Mouse (Mus musculus): ENCODE data around the gene Cinp. TPM values are rescaled to one million over a fixed set of nuclear protein-coding genes. Genes with fewer than 3 reads are reported as not detected.
"Not testable (repeated sequence)": the region's sequence is repeated elsewhere in the genome, so short reads cannot be mapped to it uniquely, and the experiment has no call there.

The Cinp gene
- total and polyA plus RNA-seq, 3 experiments: 162 to 210 TPM; not detected in 1

- H3K36me3 ChIP-seq (ENCODE audit: control insufficient read depth in 1 of 2, insufficient read depth in 2 of 2, low read length in 2 of 2): peaks cover 0 to 20% of the 10 kb centered on the region in 2 experiments; a peak in 3 of 4 replicates
- no peak overlapping the region; the same call in 1 of the 2 replicates for H3K27ac ChIP-seq (ENCODE audit: control insufficient read depth, low read depth, low read length)
- H3K27me3 ChIP-seq (ENCODE audit: control insufficient read depth in 1 of 2, insufficient read depth in 2 of 2, low read length in 2 of 2): no peaks in the 10 kb centered on the region
- TF ChIP-seq EP300 (IDR thresholded peaks at IDR 0.05; ENCODE audit: low read depth in 1 of 2, low read length in 2 of 2) (peak; percentile 46 to 62; a peak in 3 of 4 replicates), ZNF384 (IDR thresholded peaks at IDR 0.05; ENCODE audit: low read depth, low read length) (peak; percentile 73), ETS1 (IDR thresholded peaks at IDR 0.05; ENCODE audit: low read depth, low read length) (no peak), RCOR1 (IDR thresholded peaks at IDR 0.05; ENCODE audit: low read depth, low read length) (0 out of 2 replicates have a peak, but pooled peaks have one; percentile 20), GABPA (IDR thresholded peaks at IDR 0.05; ENCODE audit: low read depth, low read length) (no peak), MYC (IDR thresholded peaks at IDR 0.05; ENCODE audit: low read depth, low read length) (no peak), ELF1 (IDR thresholded peaks at IDR 0.05; ENCODE audit: low read depth, low read length) (peak; percentile 46; the same call in 1 of the 2 replicates), SIN3A (IDR thresholded peaks at IDR 0.05; ENCODE audit: low read length) (0 out of 2 replicates have a peak, but pooled peaks have one; percentile 41), MYB (IDR thresholded peaks at IDR 0.05; ENCODE audit: low read depth, low read length) (0 out of 2 replicates have a peak, but pooled peaks have one; percentile 49), GATA1 (IDR thresholded peaks at IDR 0.05; ENCODE audit: low read depth, low read length) (peak; percentile 13; the same call in 1 of the 2 replicates)
- peak; percentile 72 for DNase-seq (ENCODE audit: low read depth, low spot score)
- peaks cover 6 to 39% of the 10 kb centered on the region in 2 experiments for H3K4me1 ChIP-seq (ENCODE audit: control insufficient read depth in 1 of 2, insufficient read depth in 2 of 2, low read length in 2 of 2)
- no peak overlapping the region; a peak in 1 of 4 replicates for H3K4me3 ChIP-seq (ENCODE audit: control insufficient read depth in 1 of 2, insufficient read depth in 1 of 2, low read depth in 2 of 2, low read length in 2 of 2)
- H3K9me3 ChIP-seq (replicated peaks; ENCODE audit: insufficient read depth, low read length): no peaks in the 10 kb centered on the region
- no peak overlapping the region for H3K9ac ChIP-seq (ENCODE audit: control insufficient read depth, low read depth, low read length, poor library complexity, severe bottlenecking)
- H3K79me2 ChIP-seq (ENCODE audit: control insufficient read depth, insufficient read depth, low read length, poor library complexity): no peaks in the 10 kb centered on the region
Measured at GRCm38 (mm10) chr12:110860293-110860692, 28.7 kb downstream of the Cinp start.

- H3K27me3 ChIP-seq (ENCODE audit: control insufficient read depth in 1 of 2, insufficient read depth in 2 of 2, low read length in 2 of 2); H3K27ac ChIP-seq (ENCODE audit: control insufficient read depth, low read depth, low read length); H3K79me2 ChIP-seq (ENCODE audit: control insufficient read depth, insufficient read depth, low read length, poor library complexity); H3K9me3 ChIP-seq (replicated peaks; ENCODE audit: insufficient read depth, low read length): not testable (repeated sequence)
- Histone ChIP-seq H3K4me3 (ENCODE audit: control insufficient read depth in 1 of 2, insufficient read depth in 1 of 2, low read depth in 2 of 2, low read length in 2 of 2) (peak overlapping the region; percentile 42 to 60; a peak in 3 of 4 replicates), H3K36me3 (ENCODE audit: control insufficient read depth in 1 of 2, insufficient read depth in 2 of 2, low read length in 2 of 2) (peaks cover 0 to 20% of the 10 kb centered on the region in 2 experiments; a peak in 2 of 4 replicates), H3K4me1 (ENCODE audit: control insufficient read depth in 1 of 2, insufficient read depth in 2 of 2, low read length in 2 of 2) (peaks cover 6 to 45% of the 10 kb centered on the region in 2 experiments), H3K9ac (ENCODE audit: control insufficient read depth, low read depth, low read length, poor library complexity, severe bottlenecking) (peak overlapping the region; percentile 52)
- DNase-seq (ENCODE audit: low read depth, low spot score): peak; percentile 45
- TF ChIP-seq NELFE (IDR thresholded peaks at IDR 0.05; ENCODE audit: low read depth, low read length): peak; percentile 29; the same call in 1 of the 2 replicates
Measured at GRCm38 (mm10) chr12:110858681-110859080, 30.3 kb downstream of the Cinp start.

GRCm38 (mm10) chr12:110857196-110857595, 31.7 kb downstream of the Cinp start:
- Histone ChIP-seq H3K79me2 (ENCODE audit: control insufficient read depth, insufficient read depth, low read length, poor library complexity) (no peaks in the 10 kb centered on the region), H3K27me3 (ENCODE audit: control insufficient read depth in 1 of 2, insufficient read depth in 2 of 2, low read length in 2 of 2) (no peaks in the 10 kb centered on the region), H3K4me3 (ENCODE audit: control insufficient read depth in 1 of 2, insufficient read depth in 1 of 2, low read depth in 2 of 2, low read length in 2 of 2) (no peak overlapping the region), H3K4me1 (ENCODE audit: control insufficient read depth in 1 of 2, insufficient read depth in 2 of 2, low read length in 2 of 2) (peaks cover 8 to 47% of the 10 kb centered on the region in 2 experiments), H3K9me3 (replicated peaks; ENCODE audit: insufficient read depth, low read length) (no peaks in the 10 kb centered on the region), H3K36me3 (ENCODE audit: control insufficient read depth in 1 of 2, insufficient read depth in 2 of 2, low read length in 2 of 2) (peaks cover 0 to 22% of the 10 kb centered on the region in 2 experiments; a peak in 2 of 4 replicates), H3K27ac (ENCODE audit: control insufficient read depth, low read depth, low read length) (no peak overlapping the region; the same call in 1 of the 2 replicates), H3K9ac (ENCODE audit: control insufficient read depth, low read depth, low read length, poor library complexity, severe bottlenecking) (no peak overlapping the region)
- DNase-seq (ENCODE audit: low read depth, low spot score): no peak
- TF ChIP-seq ZKSCAN1 (IDR thresholded peaks at IDR 0.05; ENCODE audit: low read depth, low read length) (no peak), CHD1 (IDR thresholded peaks at IDR 0.05; ENCODE audit: low read depth, low read length) (no peak), JUND (IDR thresholded peaks at IDR 0.05; ENCODE audit: low read depth, low read length) (no peak)
